Mouse (Mus musculus): ENCODE measurements around the gene Dpp6.

Gene Dpp6

GRCm38 (mm10) chr5:26973166-26973565, 156.2 kb downstream of the Dpp6 start:
- WGBS, result 51% methylated on average over 4 of the region's 4 CpGs

GRCm38 (mm10) chr5:26979348-26979747, 162.3 kb downstream of the Dpp6 start:
- WGBS, result 48% methylated on average over 1 of the region's 1 CpGs

DNA sequence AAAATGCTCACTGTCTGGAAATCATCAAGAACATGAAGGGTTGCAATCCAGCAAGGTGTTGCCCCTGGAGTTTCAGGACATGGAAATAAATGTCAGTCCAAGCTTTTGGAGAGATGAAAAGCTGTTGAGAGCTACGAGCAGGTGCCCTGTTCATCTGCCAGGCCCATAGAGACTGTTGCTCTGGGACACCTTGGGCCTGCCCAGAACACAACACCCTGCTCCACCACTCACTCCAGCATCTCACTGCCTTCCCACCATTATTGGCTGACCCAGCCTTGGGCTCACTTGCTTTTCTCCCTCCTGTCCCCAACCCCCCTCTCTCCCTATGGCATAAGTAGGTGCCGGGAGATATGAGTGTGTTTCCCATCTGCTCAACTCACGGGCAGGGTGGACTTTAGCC, 162.8 kb downstream of the Dpp6 start:
- WGBS, result 80% methylated on average over 3 of the region's 3 CpGs

DNA sequence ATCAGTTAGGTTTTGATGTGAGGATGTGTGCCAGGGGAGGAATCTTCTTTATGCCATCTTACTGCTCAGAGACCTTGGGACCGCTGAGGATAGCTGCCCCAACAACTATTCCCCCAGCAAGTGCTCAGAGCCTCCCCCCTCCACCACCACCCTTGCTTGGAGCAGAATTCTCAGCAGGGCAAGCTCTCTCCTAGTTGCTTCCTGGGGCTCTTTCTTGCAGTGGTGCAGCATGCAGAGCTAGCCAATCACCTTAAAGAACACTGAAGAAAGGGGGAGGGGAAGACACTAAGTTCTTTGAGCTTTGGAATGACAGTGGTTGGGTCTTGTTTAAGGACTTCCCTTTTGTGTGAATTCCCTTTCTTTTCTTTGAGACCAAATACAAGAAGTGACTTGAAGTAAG, 168.1 kb downstream of the Dpp6 start:
- WGBS, result 44% methylated on average over 1 of the region's 1 CpGs

DNA sequence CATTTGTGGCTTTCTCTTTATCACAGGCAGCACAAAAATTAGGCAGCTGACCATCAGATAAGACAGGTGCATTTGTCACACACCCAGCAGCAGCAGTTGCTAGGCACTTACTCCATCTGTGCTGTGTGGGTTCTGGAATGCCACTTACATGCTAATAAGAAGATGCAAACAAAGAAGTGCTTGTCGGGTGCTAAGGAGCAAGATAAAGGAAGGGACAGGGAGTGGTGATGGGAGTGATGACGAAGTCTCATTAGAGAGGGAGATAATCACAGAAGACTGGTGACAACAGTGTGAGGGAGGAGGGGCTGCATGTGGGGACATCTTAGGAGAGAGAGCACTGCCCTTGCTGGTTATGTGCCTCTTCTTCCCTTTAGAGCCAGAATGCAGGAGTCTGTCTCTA, 174.6 kb downstream of the Dpp6 start:
- WGBS, result 28% methylated on average over 2 of the region's 2 CpGs

DNA sequence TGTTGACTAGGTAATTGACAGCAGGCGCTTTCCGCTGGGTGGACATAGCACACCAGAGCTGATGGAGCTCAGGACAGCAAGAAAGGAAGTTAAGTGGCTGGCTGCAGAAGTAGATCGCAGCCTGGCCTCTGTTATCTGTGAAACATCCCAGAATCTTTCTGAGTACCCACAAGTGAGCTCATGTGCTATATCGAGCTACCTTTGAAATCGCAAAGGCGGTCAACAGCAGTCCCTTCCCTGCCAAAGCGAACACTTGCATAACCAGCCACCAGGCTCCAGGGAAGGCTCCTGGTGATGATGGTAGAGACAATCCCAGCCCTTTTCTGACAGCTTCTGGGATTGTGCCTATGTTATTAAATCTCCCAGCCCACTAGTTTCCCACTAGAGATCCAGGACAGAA, 186.5 kb downstream of the Dpp6 start:
- 85% methylated on average over 7 of the region's 7 CpGs for WGBS

GRCm38 (mm10) chr5:27010582-27010981, 193.6 kb downstream of the Dpp6 start:
- WGBS, result 78% methylated on average over 5 of the region's 5 CpGs

DNA sequence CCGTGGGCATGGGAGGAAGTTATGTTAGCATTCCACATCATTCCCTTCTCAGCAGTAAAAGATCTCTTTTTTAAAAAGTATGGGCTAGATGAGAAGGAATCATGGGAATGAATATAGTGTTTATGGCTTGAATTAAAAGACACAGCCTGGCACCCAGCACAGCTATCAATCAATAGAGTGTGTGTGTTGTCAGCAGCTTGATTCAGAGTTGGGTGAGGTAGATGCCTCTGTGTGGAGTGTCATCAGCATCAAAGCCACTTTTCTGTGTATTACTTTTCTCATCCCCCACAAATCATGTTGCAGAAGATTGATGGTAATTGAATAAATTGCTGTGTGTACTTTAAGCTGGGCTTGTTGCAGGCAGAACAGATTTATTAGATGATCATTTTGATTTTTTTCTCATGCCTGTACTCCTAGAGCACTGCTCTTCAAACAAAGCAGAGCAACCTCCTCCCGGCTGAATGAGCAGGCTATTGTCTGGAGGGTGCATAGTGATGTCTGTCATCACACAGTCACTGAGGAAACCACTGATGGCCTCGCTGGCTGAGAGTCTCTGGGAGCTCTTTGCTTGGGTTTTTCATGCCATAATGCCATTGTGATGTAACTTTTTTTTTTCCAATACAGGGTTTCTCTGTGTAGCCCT, 201.4 kb downstream of the Dpp6 start:
- WGBS, result 68% methylated on average over 3 of the region's 3 CpGs

- 87% methylated on average over 1 of the region's 1 CpGs for WGBS
Measured at GRCm38 (mm10) chr5:27028611-27029010, 211.6 kb downstream of the Dpp6 start.

GRCm38 (mm10) chr5:27029784-27030183, 212.8 kb downstream of the Dpp6 start:
- 15% methylated on average over 5 of the region's 5 CpGs for WGBS

GRCm38 (mm10) chr5:27034858-27035257, 217.9 kb downstream of the Dpp6 start:
- WGBS, result 36% methylated on average over 4 of the region's 4 CpGs

GRCm38 (mm10) chr5:27035291-27035690, 218.3 kb downstream of the Dpp6 start:
- 83% methylated on average over 1 of the region's 1 CpGs for WGBS

GRCm38 (mm10) chr5:27035891-27036290, 218.9 kb downstream of the Dpp6 start:
- 32% methylated on average over 2 of the region's 2 CpGs for WGBS

DNA sequence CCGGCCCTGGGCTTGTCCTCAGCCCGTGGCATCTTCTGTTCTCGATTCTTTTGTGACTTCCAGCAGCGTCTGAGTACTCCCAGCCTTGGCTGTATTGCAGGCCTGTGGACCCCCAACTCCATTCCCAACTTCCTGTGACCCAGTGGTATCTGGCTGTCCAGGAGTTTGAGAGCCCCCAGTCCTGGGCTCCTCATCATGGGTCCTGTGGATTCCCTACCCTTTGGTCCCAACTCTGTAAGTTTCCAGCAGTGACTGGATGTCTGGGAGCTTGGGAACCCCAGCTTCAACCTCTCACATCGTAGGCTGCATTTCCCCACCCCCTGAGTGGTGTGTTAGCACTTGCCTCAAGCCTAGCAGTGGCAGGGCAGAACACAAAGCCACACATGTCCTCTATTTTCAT, 220.8 kb downstream of the Dpp6 start:
- 70% methylated on average over 5 of the region's 5 CpGs for WGBS

DNA sequence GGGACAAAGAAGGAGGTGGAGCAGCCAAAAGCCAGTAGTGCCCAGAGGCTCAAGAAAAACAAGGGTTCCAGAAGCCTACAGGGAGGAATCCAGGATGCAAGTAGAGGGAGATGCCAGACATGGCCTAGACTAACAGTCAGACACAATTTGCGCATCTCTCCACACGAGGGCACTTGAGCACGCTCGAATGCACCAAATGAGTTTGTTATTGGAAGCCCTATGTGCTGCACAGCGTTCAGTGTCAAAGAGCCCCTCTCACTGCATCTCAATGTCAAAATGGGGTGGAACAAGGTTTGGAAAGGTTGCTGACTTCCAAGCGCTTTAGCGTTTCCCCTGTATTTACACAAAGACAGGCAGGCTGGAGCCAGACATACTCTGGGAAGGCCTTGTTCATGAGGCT, 231.2 kb downstream of the Dpp6 start:
- WGBS, result 12% methylated on average over 7 of the region's 7 CpGs

DNA sequence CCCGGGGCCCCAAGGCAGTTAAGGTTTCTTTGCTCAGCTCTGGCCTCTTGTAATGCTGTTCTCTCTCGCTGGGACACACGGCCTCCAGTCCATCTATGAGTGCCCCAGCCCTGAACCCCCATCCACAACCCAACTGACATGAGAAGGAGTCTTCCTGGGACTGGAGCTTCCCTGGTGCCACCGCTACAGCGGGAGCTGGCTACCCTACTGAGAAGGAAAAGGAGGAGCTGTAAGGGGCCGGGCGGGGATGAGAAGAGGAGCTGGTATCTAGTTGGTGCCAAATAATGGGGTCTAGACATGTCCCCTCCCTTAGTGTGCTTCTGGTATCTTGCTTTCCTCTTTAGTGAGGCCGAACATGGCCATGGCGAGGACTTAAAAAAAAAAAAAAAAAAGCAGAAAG, 231.9 kb downstream of the Dpp6 start:
- WGBS, result 11% methylated on average over 9 of the region's 9 CpGs

GRCm38 (mm10) chr5:27049341-27050091, 232.5 kb downstream of the Dpp6 start:
- 2% methylated on average over 55 of the region's 55 CpGs for WGBS

DNA sequence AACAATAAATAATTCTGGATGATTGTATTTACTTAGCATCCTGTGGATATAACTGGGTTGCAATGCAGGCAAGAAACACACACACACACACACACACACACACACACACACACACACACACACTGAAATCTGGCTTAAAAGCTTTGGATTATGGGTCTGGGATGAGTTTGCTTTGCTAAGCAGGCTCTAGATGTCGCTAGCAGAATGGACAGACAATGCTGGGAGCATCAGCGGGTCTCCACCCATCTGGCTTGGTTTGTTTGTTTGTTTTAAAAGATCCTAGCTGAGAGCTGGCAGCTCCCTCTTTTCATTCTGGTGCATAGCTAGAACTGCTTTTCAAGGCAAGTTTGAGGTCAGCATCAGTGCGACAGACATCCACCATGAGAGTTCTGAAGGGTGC, 234.2 kb downstream of the Dpp6 start:
- WGBS, result 23% methylated on average over 3 of the region's 3 CpGs

- WGBS, result 44% methylated on average over 2 of the region's 2 CpGs
Measured at GRCm38 (mm10) chr5:27052441-27052840, 235.4 kb downstream of the Dpp6 start.

DNA sequence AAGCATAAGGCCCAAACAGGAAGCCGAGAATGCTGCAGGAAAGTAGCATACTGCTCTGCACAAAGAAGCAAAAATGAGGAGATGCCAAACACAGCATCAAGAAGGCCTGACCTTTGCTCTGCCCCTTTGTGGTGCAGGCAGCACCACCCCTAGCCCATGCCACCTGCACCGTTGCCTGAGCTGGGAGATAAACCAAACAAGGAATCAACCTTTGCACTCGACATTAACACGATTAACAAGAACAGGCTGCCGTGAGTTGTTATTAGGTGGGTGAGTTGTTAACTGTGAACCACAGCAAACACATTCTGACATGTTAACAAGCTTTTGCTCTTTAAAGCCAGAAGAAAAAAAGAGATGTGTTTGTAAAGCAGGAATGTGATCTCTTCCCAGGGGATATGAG, 239.4 kb downstream of the Dpp6 start:
- 66% methylated on average over 5 of the region's 5 CpGs for WGBS

- WGBS, result 78% methylated on average over 4 of the region's 4 CpGs
Measured at GRCm38 (mm10) chr5:27060114-27060513, 243.1 kb downstream of the Dpp6 start.

- 69% methylated on average over 1 of the region's 1 CpGs for WGBS
Measured at GRCm38 (mm10) chr5:27063871-27064270, 246.9 kb downstream of the Dpp6 start.

DNA sequence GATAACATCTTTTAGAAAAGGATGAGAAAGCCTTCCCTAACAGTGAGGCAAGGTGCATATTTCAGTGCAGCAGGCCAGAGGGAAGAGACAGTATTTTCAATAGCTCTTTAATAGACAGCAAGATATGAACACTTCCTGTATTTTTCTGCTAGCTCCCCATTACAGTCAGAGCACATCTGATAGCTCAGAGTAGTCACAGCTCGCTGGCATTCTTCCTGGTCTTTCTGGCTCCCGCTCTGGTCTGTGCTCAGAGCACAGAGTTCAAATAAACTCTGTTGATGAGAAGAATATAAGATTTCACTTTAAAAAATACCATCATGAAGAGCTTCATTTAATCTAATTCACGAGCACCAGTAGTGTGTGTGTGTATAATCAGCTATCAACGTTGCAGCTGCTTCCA, 249.8 kb downstream of the Dpp6 start:
- 47% methylated on average over 4 of the region's 4 CpGs for WGBS

Measured in cerebral cortex, adult 2 months (tissue).